Mouse (Mus musculus): ENCODE data around the gene Cox10.

- TF ChIP-seq GATA1 (IDR thresholded peaks at IDR 0.05; ENCODE audit: borderline replicate concordance, low read length) (no peak), FLI1 (IDR thresholded peaks at IDR 0.05; ENCODE audit: low read length) (no peak)
Observed at GRCm38 (mm10) chr11:64085888-64086287, 6.6 kb upstream of the Cox10 start.

Measured in megakaryocyte, embryonic 14.5 days (primary cell).